Mouse (Mus musculus) E14TG2a.4 (cell line): ENCODE measurements around the gene Plcb1.

Experiments
- CTCF ChIP-seq: conservative IDR thresholded peaks from 2 replicates; pipeline ENCODE4 v1.5.1; 2014; ENCODE audit warnings: low read length
- NANOG ChIP-seq: IDR thresholded peaks from 2 replicates; pipeline ENCODE4 v1.6.1; 2014; ENCODE audit warnings: borderline replicate concordance, low read length, mixed read lengths
- POU5F1 ChIP-seq: IDR thresholded peaks from 2 replicates; pipeline ENCODE4 v1.6.1; 2014; ENCODE audit warnings: low read length, borderline replicate concordance

GRCm38 (mm10) chr2:135402916-135403315, 617.0 kb downstream of the Plcb1 start:
- TF ChIP-seq CTCF (no peak), POU5F1 (no peak), NANOG (no peak)
